Mouse (Mus musculus) lung, adult 2 months (tissue): ENCODE measurements at regions not wholly inside any gene's neighbourhood (a gene's known extent, or its start where the extent isn't known, plus 50 kb on each side); places are given as distances from the start of the nearest gene placed in this dataset.

Source experiments
- CTCF ChIP-seq: fragments of 200-500 bp; IDR thresholded peaks from 2 replicates; pipeline ENCODE4 v1.5.1; 2011; ENCODE audit warnings: mild to moderate bottlenecking, low read length, control low read depth; ENCODE audit not compliant: insufficient read depth
- POLR2A ChIP-seq: fragments of 200-500 bp; IDR thresholded peaks from 2 replicates; pipeline ENCODE4 v1.6.1; 2011; ENCODE audit warnings: low read depth, mild to moderate bottlenecking, control low read depth, low read length, borderline replicate concordance; ENCODE audit errors: extremely low read depth

DNA sequence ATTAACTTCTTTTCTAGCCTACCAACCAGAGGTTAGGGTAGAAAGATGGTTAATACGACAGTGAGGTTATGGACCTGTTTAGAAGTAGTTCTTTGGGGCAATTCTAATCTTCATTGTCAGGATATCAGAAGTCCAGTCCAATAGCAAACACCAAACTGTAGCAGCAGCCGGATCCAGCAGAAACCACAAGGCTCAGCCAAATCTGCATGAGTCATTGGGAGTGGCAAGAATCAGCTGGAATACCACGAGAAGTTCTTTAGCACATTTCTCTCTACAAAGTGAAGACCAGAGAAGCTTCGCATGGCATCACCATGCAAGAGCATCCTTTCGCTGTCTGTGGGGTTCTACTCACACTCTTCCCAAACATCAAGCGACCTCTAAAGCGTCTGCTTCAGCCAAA lies 61.9 kb upstream of the Ssr3 start:
- TF ChIP-seq CTCF (no peak), POLR2A (no peak)
